Mouse (Mus musculus) C2C12 (cell line): ENCODE measurements around the gene Rnaset2b.
"Not testable (repeated sequence)": the region's sequence is repeated elsewhere in the genome, so short reads cannot be mapped to it uniquely, and the experiment has no call there.

Experiments
- CTCF ChIP-seq: IDR thresholded peaks from one replicate; pipeline ENCODE4 v1.5.1; 2011; ENCODE audit not compliant: control insufficient read depth, insufficient read depth, insufficient read length
- MYOG ChIP-seq: IDR thresholded peaks from one replicate; pipeline ENCODE4 v1.6.1; 2011; ENCODE audit not compliant: control insufficient read depth, insufficient read length; ENCODE audit errors: extremely low read depth
- USF1 ChIP-seq: IDR thresholded peaks from one replicate; pipeline ENCODE4 v1.6.1; 2011; ENCODE audit warnings: low read depth, mild to moderate bottlenecking, control low read depth, moderate library complexity

GRCm38 (mm10) chr17:6974985-6975384, 4.6 kb downstream of the Rnaset2b start:
- TF ChIP-seq CTCF, MYOG, USF1: not testable (repeated sequence)
